Mouse (Mus musculus): ENCODE data around the gene Trmt10b. TPM values are rescaled to one million over a fixed set of nuclear protein-coding genes. Genes with fewer than 3 reads are reported as not detected.

The Trmt10b gene
- polyA plus RNA-seq, 1 experiment: 12.6 TPM

GRCm38 (mm10) chr4:45279292-45279691 is 17.6 kb upstream of the Trmt10b start:
- TF ChIP-seq POLR2A (IDR thresholded peaks at IDR 0.05; ENCODE audit: low read depth, low read length) (no peak), CTCF (IDR thresholded peaks at IDR 0.05; ENCODE audit: borderline replicate concordance, insufficient read depth, low read length) (no peak)
- Histone ChIP-seq H3K4me3 (ENCODE audit: insufficient read depth, low read length) (no peak overlapping the region), H3K4me1 (ENCODE audit: control insufficient read depth, insufficient read depth, low read length) (no peaks in the 10 kb centered on the region), H3K27ac (ENCODE audit: insufficient read depth, low read length) (no peak overlapping the region)

DNA sequence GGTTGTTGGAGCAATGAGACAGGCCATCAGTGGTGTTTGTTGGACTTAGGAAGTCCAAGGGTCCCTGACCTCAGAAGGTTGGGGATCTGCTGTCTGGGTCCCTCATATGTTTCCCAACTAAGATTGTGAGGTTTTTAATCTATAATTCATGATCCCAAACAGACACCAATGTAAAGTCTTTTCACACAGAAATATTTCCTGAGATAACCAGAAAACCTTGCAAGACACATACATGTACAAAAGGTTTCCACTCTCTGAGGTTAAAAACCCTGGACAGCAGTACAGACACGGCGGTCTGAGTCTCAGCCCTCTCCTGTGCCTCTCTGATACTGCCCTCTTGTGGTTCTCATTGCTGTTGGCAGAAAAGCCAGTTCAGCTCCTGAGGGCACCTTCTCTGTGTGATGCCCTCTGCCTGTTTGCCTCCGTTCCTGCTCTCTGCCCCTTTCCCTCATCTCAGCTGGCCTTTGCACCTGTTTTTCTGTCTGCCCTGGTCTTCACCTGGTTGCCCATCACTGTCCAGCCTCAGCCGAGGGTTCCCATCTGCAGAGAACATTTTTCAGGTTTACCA is 16.9 kb upstream of the Trmt10b start:
- TF ChIP-seq POLR2A (IDR thresholded peaks at IDR 0.05; ENCODE audit: low read depth, low read length) (no peak), CTCF (IDR thresholded peaks at IDR 0.05; ENCODE audit: borderline replicate concordance, insufficient read depth, low read length) (peak; percentile 81)
- Histone ChIP-seq H3K4me3 (ENCODE audit: insufficient read depth, low read length) (no peak overlapping the region), H3K27ac (ENCODE audit: insufficient read depth, low read length) (no peak overlapping the region), H3K4me1 (ENCODE audit: control insufficient read depth, insufficient read depth, low read length) (no peaks in the 10 kb centered on the region)

DNA sequence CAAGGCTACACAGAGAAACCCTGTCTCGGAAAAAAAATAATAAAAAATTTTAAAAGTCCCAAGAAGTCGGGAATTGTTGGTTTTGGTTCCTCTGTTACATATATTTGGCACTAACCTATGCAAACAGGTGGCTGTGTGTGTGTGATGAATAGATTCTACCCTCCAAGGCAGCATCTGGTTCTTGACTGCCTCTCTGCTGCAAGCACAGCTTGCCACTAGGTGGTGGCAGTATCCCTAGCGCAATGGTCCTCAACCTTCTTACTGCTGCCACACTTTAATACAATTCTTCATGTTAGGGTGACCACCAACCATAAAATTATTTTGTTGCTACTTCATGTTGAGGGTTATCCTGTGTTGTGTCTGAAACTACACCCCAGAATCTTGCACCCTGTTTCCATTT is 10.6 kb upstream of the Trmt10b start:
- TF ChIP-seq POLR2A (IDR thresholded peaks at IDR 0.05; ENCODE audit: low read depth, low read length) (no peak), CTCF (IDR thresholded peaks at IDR 0.05; ENCODE audit: borderline replicate concordance, insufficient read depth, low read length) (peak; percentile 90; the same call in 1 of the 2 replicates)
- no peak overlapping the region for H3K4me3 ChIP-seq (ENCODE audit: insufficient read depth, low read length)
- no peaks in the 10 kb centered on the region for H3K4me1 ChIP-seq (ENCODE audit: control insufficient read depth, insufficient read depth, low read length)
- H3K27ac ChIP-seq (ENCODE audit: insufficient read depth, low read length): no peak overlapping the region

- TF ChIP-seq POLR2A (IDR thresholded peaks at IDR 0.05; ENCODE audit: low read depth, low read length): no peak
- TF ChIP-seq CTCF (IDR thresholded peaks at IDR 0.05; ENCODE audit: borderline replicate concordance, insufficient read depth, low read length): no peak
- no peak overlapping the region for H3K4me3 ChIP-seq (ENCODE audit: insufficient read depth, low read length)
- H3K27ac ChIP-seq (ENCODE audit: insufficient read depth, low read length): no peak overlapping the region
- H3K4me1 ChIP-seq (ENCODE audit: control insufficient read depth, insufficient read depth, low read length): no peaks in the 10 kb centered on the region
Measured at GRCm38 (mm10) chr4:45287906-45288305, 9.0 kb upstream of the Trmt10b start.

DNA sequence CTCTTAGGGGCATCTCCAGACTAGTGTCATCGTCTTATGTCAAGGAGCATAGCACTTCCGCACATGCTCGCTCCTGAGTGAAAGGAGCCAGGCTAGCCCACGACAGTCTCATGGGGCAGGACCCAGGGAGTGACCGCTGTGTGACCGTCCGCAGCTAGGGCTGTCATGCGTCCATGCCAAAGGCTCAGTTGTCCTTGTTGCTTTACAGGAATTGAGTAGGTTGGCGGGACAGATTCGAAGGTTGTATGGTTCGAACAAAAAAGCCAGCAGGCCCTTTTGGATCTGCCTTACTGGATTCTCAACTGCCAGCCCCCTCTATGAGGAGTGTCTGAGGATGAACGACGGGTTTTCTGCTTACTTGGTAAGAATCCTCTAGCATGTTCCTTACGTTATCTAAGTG is 8.6 kb downstream of the Trmt10b start:
- no peak overlapping the region for H3K4me3 ChIP-seq (ENCODE audit: insufficient read depth, low read length)
- no peak overlapping the region for H3K27ac ChIP-seq (ENCODE audit: insufficient read depth, low read length)
- H3K4me1 ChIP-seq (ENCODE audit: control insufficient read depth, insufficient read depth, low read length): no peaks in the 10 kb centered on the region
- TF ChIP-seq POLR2A (IDR thresholded peaks at IDR 0.05; ENCODE audit: low read depth, low read length) (no peak), CTCF (IDR thresholded peaks at IDR 0.05; ENCODE audit: borderline replicate concordance, insufficient read depth, low read length) (no peak)

- H3K4me1 ChIP-seq (ENCODE audit: control insufficient read depth, insufficient read depth, low read length): no peaks in the 10 kb centered on the region
- H3K4me3 ChIP-seq (ENCODE audit: insufficient read depth, low read length): no peak overlapping the region
- TF ChIP-seq POLR2A (IDR thresholded peaks at IDR 0.05; ENCODE audit: low read depth, low read length) (no peak), CTCF (IDR thresholded peaks at IDR 0.05; ENCODE audit: borderline replicate concordance, insufficient read depth, low read length) (peak; percentile 52; the same call in 1 of the 2 replicates)
- H3K27ac ChIP-seq (ENCODE audit: insufficient read depth, low read length): no peak overlapping the region
Measured at GRCm38 (mm10) chr4:45308046-45308445, 11.1 kb downstream of the Trmt10b start.

- H3K27ac ChIP-seq (ENCODE audit: insufficient read depth, low read length): no peak overlapping the region
- no peak overlapping the region for H3K4me3 ChIP-seq (ENCODE audit: insufficient read depth, low read length)
- TF ChIP-seq POLR2A (IDR thresholded peaks at IDR 0.05; ENCODE audit: low read depth, low read length) (no peak), CTCF (IDR thresholded peaks at IDR 0.05; ENCODE audit: borderline replicate concordance, insufficient read depth, low read length) (no peak)
- no peaks in the 10 kb centered on the region for H3K4me1 ChIP-seq (ENCODE audit: control insufficient read depth, insufficient read depth, low read length)
Measured at GRCm38 (mm10) chr4:45308606-45309005, 11.7 kb downstream of the Trmt10b start.

DNA sequence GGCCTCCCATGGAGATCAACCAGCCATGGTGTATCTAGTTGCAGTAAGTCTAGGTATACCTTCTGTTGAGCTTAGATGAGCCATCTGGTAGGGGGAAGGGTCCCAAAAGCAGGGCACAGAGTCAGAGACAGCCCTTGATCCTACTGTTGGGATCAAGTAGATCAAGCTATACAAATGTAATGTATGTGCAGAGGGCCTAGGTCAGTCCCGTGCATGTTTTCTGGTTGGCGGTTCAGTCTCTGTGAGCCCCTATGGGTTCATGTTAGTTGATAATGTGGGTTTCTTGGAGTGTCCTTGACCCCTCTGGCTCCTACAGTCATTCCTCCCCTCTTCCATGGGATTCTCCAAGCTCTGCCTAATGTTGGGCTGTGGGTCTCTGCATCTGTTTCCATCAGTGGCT is 14.1 kb downstream of the Trmt10b start:
- TF ChIP-seq POLR2A (IDR thresholded peaks at IDR 0.05; ENCODE audit: low read depth, low read length) (no peak), CTCF (IDR thresholded peaks at IDR 0.05; ENCODE audit: borderline replicate concordance, insufficient read depth, low read length) (no peak)
- H3K4me1 ChIP-seq (ENCODE audit: control insufficient read depth, insufficient read depth, low read length): no peaks in the 10 kb centered on the region
- H3K27ac ChIP-seq (ENCODE audit: insufficient read depth, low read length): no peak overlapping the region
- H3K4me3 ChIP-seq (ENCODE audit: insufficient read depth, low read length): no peak overlapping the region

DNA sequence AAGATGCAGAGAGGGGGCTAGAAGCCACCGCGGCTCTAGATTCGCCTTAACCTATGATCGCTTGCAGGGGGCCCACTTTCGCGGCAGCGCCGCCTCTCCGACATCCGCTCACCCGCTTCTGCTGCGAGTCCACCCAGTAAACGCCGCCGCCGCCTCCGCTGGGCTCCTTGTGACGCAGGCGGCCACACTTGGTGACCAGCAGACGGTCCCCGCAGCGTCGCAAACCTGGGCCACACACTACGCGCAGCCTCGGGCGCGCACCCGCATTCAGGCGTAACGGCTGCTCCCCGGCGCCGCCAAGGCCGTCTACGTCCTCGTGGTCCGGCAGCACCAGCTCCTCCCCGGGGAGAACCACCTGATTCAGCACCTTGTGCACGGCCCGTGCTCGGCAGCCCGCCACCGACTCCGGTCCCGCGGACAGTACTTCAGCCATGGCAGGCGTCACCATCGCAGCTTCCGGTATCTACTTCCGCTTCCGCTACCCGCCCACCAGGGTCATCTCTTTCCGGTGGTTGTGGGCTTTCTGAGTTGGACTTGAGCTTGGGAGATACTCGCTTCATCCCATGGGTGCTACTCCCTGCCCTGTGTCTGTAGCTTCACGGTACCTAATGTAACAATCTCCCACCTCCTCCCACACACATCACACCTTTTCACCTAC is 23.4 kb downstream of the Trmt10b start:
- TF ChIP-seq CTCF (IDR thresholded peaks at IDR 0.05; ENCODE audit: borderline replicate concordance, insufficient read depth, low read length) (no peak), POLR2A (IDR thresholded peaks at IDR 0.05; ENCODE audit: low read depth, low read length) (peak; percentile 79)
- Histone ChIP-seq H3K4me1 (ENCODE audit: control insufficient read depth, insufficient read depth, low read length) (no peaks in the 10 kb centered on the region; the same call in 1 of the 2 replicates), H3K4me3 (ENCODE audit: insufficient read depth, low read length) (peak overlapping the region; percentile 93), H3K27ac (ENCODE audit: insufficient read depth, low read length) (no peak overlapping the region)

GRCm38 (mm10) chr4:45331139-45331538 is 34.2 kb downstream of the Trmt10b start:
- Histone ChIP-seq H3K4me3 (ENCODE audit: insufficient read depth, low read length) (no peak overlapping the region), H3K27ac (ENCODE audit: insufficient read depth, low read length) (no peak overlapping the region), H3K4me1 (ENCODE audit: control insufficient read depth, insufficient read depth, low read length) (no peaks in the 10 kb centered on the region)
- TF ChIP-seq POLR2A (IDR thresholded peaks at IDR 0.05; ENCODE audit: low read depth, low read length): no peak
- TF ChIP-seq CTCF (IDR thresholded peaks at IDR 0.05; ENCODE audit: borderline replicate concordance, insufficient read depth, low read length): no peak
